Mouse (Mus musculus) cerebellum, postnatal 10 days (tissue): ENCODE measurements around the gene Aspdh.
A peak's percentile ranks its signal among the peaks of the same experiment; 100 is the strongest.

ENCODE experiments used
- DNase-seq, 2 experiments: peaks; one replicate each; pipeline ENCODE4 v3.0.0; 2021; ENCODE audit warnings: mixed read lengths in 2 of 2

Aspdh gene

DNA sequence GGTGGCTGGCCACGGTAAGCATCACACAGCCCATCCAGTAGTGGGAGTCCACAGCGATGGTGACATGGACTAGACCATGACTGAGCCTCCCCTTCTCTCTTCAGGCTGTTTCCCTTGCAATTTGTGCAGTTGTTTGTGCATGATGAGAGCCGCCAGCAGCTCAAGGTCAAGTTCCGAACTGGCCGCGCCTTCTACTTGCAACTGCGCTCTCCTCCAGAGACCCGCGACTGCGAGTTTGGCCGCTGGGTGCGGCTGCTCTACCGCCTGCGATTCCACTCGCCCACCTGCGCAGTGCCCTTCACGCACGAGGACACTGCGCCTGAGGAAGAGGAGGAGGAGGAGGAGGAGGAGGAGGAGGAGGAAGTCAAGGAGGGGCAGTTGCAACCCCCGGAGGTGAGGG is 34.9 kb downstream of the Aspdh start:
- DNase-seq = peak in 1 of 2 experiments; percentile 4

DNA sequence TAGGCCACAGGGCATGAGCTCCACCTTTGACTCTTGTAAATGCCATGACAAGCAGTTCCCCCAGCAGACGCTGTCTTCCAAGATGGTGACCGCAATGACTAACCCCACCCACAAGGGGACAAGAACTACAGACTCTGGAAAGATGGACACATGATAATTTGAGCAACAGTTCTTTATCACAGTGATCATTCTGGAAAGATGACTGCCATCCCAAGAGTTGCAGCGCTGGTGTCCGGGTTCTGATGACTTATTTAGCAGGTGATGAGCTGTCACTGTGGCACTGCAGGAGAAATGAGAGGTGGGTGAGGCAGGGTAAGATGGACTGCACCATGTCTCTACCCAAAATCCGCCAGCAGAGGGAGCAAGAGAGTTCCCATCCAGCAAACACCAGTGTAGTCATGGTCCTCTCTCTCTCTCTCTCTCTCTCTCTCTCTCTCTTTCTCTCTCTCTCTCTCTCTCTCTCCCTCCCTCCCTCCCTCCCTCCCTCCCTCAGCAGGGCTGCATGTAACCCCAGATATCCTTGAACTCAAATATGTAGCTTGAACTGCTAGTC is 36.4 kb downstream of the Aspdh start:
- DNase-seq = peak; percentile 91 to 93

- DNase-seq = no peak
Observed at GRCm38 (mm10) chr7:44507491-44507890, 42.3 kb downstream of the Aspdh start.
